Mouse (Mus musculus): ENCODE results near the gene Tsc1. TPM values are rescaled to one million over a fixed set of nuclear protein-coding genes. Genes with fewer than 3 reads are reported as not detected.

Gene Tsc1
- total and polyA plus RNA-seq, 2 experiments from 2014 or later = 22.9 to 42.9 TPM

GRCm38 (mm10) chr2:28597733-28598547 lies 43.1 kb upstream of the Tsc1 start:
- Histone ChIP-seq H3K9me3 (ENCODE audit: low read length) (no peaks in the 10 kb centered on the region), H3K36me3 (ENCODE audit: insufficient read depth, low read length) (no peaks in the 10 kb centered on the region), H3K4me2 (ENCODE audit: low read depth, low read length, poor library complexity, severe bottlenecking) (no peak overlapping the region), H3K9ac (replicated peaks; ENCODE audit: low read length, poor library complexity, severe bottlenecking) (no peak overlapping the region), H3K27me3 (ENCODE audit: insufficient read depth, low read length) (no peaks in the 10 kb centered on the region), H3K27ac (ENCODE audit: low read depth, low read length) (no peak overlapping the region), H3K4me1 (ENCODE audit: insufficient read depth, low read length) (no peaks in the 10 kb centered on the region), H3K4me3 (ENCODE audit: low read depth, low read length) (no peak overlapping the region)
- no peak for TF ChIP-seq CTCF (IDR thresholded peaks at IDR 0.05)
- WGBS = 69% methylated on average over 7 of the region's 7 CpGs
- DNase-seq (ENCODE audit: low spot score) = no peak
- ATAC-seq (ENCODE audit: low FRiP score) = no peak; the same call in 1 of the 2 replicates

GRCm38 (mm10) chr2:28598692-28599568 lies 42.1 kb upstream of the Tsc1 start:
- H3K4me1 ChIP-seq (ENCODE audit: insufficient read depth, low read length) = no peaks in the 10 kb centered on the region
- no peaks in the 10 kb centered on the region for H3K27me3 ChIP-seq (ENCODE audit: insufficient read depth, low read length)
- ATAC-seq (ENCODE audit: low FRiP score) (no peak), DNase-seq (ENCODE audit: low spot score) (no peak)
- H3K9ac ChIP-seq (replicated peaks; ENCODE audit: low read length, poor library complexity, severe bottlenecking) = no peak overlapping the region
- no peaks in the 10 kb centered on the region for H3K36me3 ChIP-seq (ENCODE audit: insufficient read depth, low read length)
- H3K27ac ChIP-seq (ENCODE audit: low read depth, low read length) = no peak overlapping the region
- no peaks in the 10 kb centered on the region for H3K9me3 ChIP-seq (ENCODE audit: low read length)
- H3K4me3 ChIP-seq (ENCODE audit: low read depth, low read length) = no peak overlapping the region
- 63% methylated on average over 12 of the region's 12 CpGs for WGBS
- H3K4me2 ChIP-seq (ENCODE audit: low read depth, low read length, poor library complexity, severe bottlenecking) = no peak overlapping the region
- TF ChIP-seq CTCF (IDR thresholded peaks at IDR 0.05) = no peak

GRCm38 (mm10) chr2:28599569-28599900 lies 41.5 kb upstream of the Tsc1 start:
- DNase-seq (ENCODE audit: low spot score) = no peak
- Histone ChIP-seq H3K4me1 (ENCODE audit: insufficient read depth, low read length) (no peaks in the 10 kb centered on the region), H3K9ac (replicated peaks; ENCODE audit: low read length, poor library complexity, severe bottlenecking) (no peak overlapping the region), H3K27me3 (ENCODE audit: insufficient read depth, low read length) (no peaks in the 10 kb centered on the region), H3K27ac (ENCODE audit: low read depth, low read length) (no peak overlapping the region), H3K36me3 (ENCODE audit: insufficient read depth, low read length) (no peaks in the 10 kb centered on the region), H3K4me2 (ENCODE audit: low read depth, low read length, poor library complexity, severe bottlenecking) (no peak overlapping the region), H3K4me3 (ENCODE audit: low read depth, low read length) (no peak overlapping the region), H3K9me3 (ENCODE audit: low read length) (no peaks in the 10 kb centered on the region)
- WGBS = 80% methylated on average over 6 of the region's 6 CpGs
- ATAC-seq (ENCODE audit: low FRiP score) = no peak
- TF ChIP-seq CTCF (IDR thresholded peaks at IDR 0.05) = no peak

GRCm38 (mm10) chr2:28601720-28602590 lies 39.1 kb upstream of the Tsc1 start:
- no peak overlapping the region for H3K4me3 ChIP-seq (ENCODE audit: low read depth, low read length)
- H3K36me3 ChIP-seq (ENCODE audit: insufficient read depth, low read length) = peaks cover 2% of the 10 kb centered on the region; the same call in 1 of the 2 replicates
- H3K4me2 ChIP-seq (ENCODE audit: low read depth, low read length, poor library complexity, severe bottlenecking) = no peak overlapping the region
- no peak overlapping the region for H3K9ac ChIP-seq (replicated peaks; ENCODE audit: low read length, poor library complexity, severe bottlenecking)
- ATAC-seq (ENCODE audit: low FRiP score) = no peak
- no peaks in the 10 kb centered on the region for H3K27me3 ChIP-seq (ENCODE audit: insufficient read depth, low read length)
- H3K4me1 ChIP-seq (ENCODE audit: insufficient read depth, low read length) = no peaks in the 10 kb centered on the region
- DNase-seq (ENCODE audit: low spot score) = no peak
- TF ChIP-seq CTCF (IDR thresholded peaks at IDR 0.05) = no peak
- H3K9me3 ChIP-seq (ENCODE audit: low read length) = no peaks in the 10 kb centered on the region
- 61% methylated on average over 12 of the region's 12 CpGs for WGBS
- H3K27ac ChIP-seq (ENCODE audit: low read depth, low read length) = no peak overlapping the region

- Histone ChIP-seq H3K4me1 (ENCODE audit: insufficient read depth, low read length) (no peaks in the 10 kb centered on the region), H3K4me2 (ENCODE audit: low read depth, low read length, poor library complexity, severe bottlenecking) (no peak overlapping the region), H3K9me3 (ENCODE audit: low read length) (no peaks in the 10 kb centered on the region), H3K4me3 (ENCODE audit: low read depth, low read length) (no peak overlapping the region), H3K36me3 (ENCODE audit: insufficient read depth, low read length) (peaks cover 8% of the 10 kb centered on the region; the same call in 1 of the 2 replicates), H3K9ac (replicated peaks; ENCODE audit: low read length, poor library complexity, severe bottlenecking) (no peak overlapping the region), H3K27me3 (ENCODE audit: insufficient read depth, low read length) (no peaks in the 10 kb centered on the region), H3K27ac (ENCODE audit: low read depth, low read length) (no peak overlapping the region)
- DNase-seq (ENCODE audit: low spot score) (no peak), ATAC-seq (ENCODE audit: low FRiP score) (no peak)
- WGBS = 97% methylated on average over 5 of the region's 5 CpGs
- TF ChIP-seq CTCF (IDR thresholded peaks at IDR 0.05) = no peak
Measured at GRCm38 (mm10) chr2:28603542-28603941, 37.5 kb upstream of the Tsc1 start.

Measured in midbrain, postnatal 0 days (tissue).